Comparison of ENCODE assay signal across 10 mouse cellular contexts in genomic region chr1:50961954-50962648, GRCm38 (mm10).
DNase-seq lines count a peak whose midpoint lies in the region; ATAC-seq and TF ChIP-seq lines count a peak whose summit lies in the region.
"Had no signal": no experiment of that assay in that cellular context is flagged by ENCODE, and none has a peak within 500 bp of the region (broad histone marks: within the 10 kb centered on the region; RNA-seq: fewer than 3 reads in every experiment).

No protein-coding gene starts in this region.

- no peaks in the 10 kb centered on the region for H3K36me3 ChIP-seq in intestine, embryonic 14.5 days (ENCODE audit: control insufficient read depth, insufficient read depth, low read length)
- no peaks in the 10 kb centered on the region for H3K36me3 ChIP-seq in neural tube, embryonic 11.5 days (ENCODE audit: control insufficient read depth, insufficient read depth, low read length)
- H3K36me3 ChIP-seq: heart, embryonic 13.5 days; stomach, embryonic 15.5 days had no signal

- DNase-seq in B cell, adult 2 months = peak; percentile 2 to 8
- DNase-seq in Patski (ENCODE audit: low read depth, low spot score) = peak; percentile 38
- DNase-seq in cerebellum, postnatal 25 days = peak; percentile 35 to 71
- DNase-seq in gastrocnemius, adult 18-20 months (ENCODE audit: low spot score) = peak; percentile 75
- peak; percentile 56 for DNase-seq in intestine, embryonic 14.5 days (ENCODE audit: low spot score)
- peak; percentile 39 to 82 for DNase-seq in left cerebral cortex, postnatal 10 days (ENCODE audit: extremely low spot score in 1 of 2, low spot score in 2 of 2)
- DNase-seq in neural tube, embryonic 11.5 days (ENCODE audit: low spot score) = peak; percentile 35
- no peak for DNase-seq in spleen, adult 12 weeks (ENCODE audit: low spot score)

- H3K9ac ChIP-seq in intestine, embryonic 14.5 days (ENCODE audit: low read length) = no peak overlapping the region
- no peak overlapping the region for H3K9ac ChIP-seq in neural tube, embryonic 11.5 days (ENCODE audit: low read length)
- H3K9ac ChIP-seq: heart, embryonic 13.5 days; stomach, embryonic 15.5 days had no signal

- peak overlapping the region; percentile 21 for H3K4me2 ChIP-seq in intestine, embryonic 14.5 days (ENCODE audit: low read length)
- H3K4me2 ChIP-seq in neural tube, embryonic 11.5 days (ENCODE audit: low read depth) = no peak overlapping the region
- H3K4me2 ChIP-seq: heart, embryonic 13.5 days; stomach, embryonic 15.5 days had no signal

- no peaks in the 10 kb centered on the region for H3K27me3 ChIP-seq in Patski
- no peaks in the 10 kb centered on the region for H3K27me3 ChIP-seq in intestine, embryonic 14.5 days (replicated peaks; ENCODE audit: control insufficient read depth, insufficient read depth, low read length)
- no peaks in the 10 kb centered on the region for H3K27me3 ChIP-seq in neural tube, embryonic 11.5 days (ENCODE audit: control insufficient read depth, insufficient read depth, low read length)
- H3K27me3 ChIP-seq: heart, embryonic 13.5 days; stomach, embryonic 15.5 days had no signal

- no peak overlapping the region for H3K4me3 ChIP-seq in intestine, embryonic 14.5 days (ENCODE audit: low read depth, low read length)
- H3K4me3 ChIP-seq in neural tube, embryonic 11.5 days (ENCODE audit: low read depth, low read length) = no peak overlapping the region
- H3K4me3 ChIP-seq: heart, embryonic 13.5 days; stomach, embryonic 15.5 days had no signal

- POLR2A ChIA-PET in Patski (lab: Charles Lee) = interaction anchor here (0.6 to 1.4 kb wide), 2 partner anchors 372 to 496 kb away, joined by 4 to 6 read pairs; no protein-coding TSS in a partner anchor

- H3K4me1 ChIP-seq in intestine, embryonic 14.5 days (replicated peaks; ENCODE audit: control insufficient read depth, insufficient read depth, low read length) = no peaks in the 10 kb centered on the region
- H3K4me1 ChIP-seq in neural tube, embryonic 11.5 days (ENCODE audit: control insufficient read depth, insufficient read depth, low read length) = peaks cover 3% of the 10 kb centered on the region; the same call in 1 of the 2 replicates
- H3K4me1 ChIP-seq: heart, embryonic 13.5 days; stomach, embryonic 15.5 days had no signal

- WGBS in intestine, embryonic 14.5 days = 18% methylated on average over 5 of the region's 5 CpGs
- WGBS in neural tube, embryonic 11.5 days = 42% methylated on average over 5 of the region's 5 CpGs

- no peak overlapping the region for H3K27ac ChIP-seq in intestine, embryonic 14.5 days (ENCODE audit: low read depth)
- H3K27ac ChIP-seq in neural tube, embryonic 11.5 days (ENCODE audit: low read depth, low read length) = no peak overlapping the region
- H3K27ac ChIP-seq: heart, embryonic 13.5 days; stomach, embryonic 15.5 days had no signal

- no peaks in the 10 kb centered on the region for H3K9me3 ChIP-seq in intestine, embryonic 14.5 days (ENCODE audit: control insufficient read depth, low read length)
- H3K9me3 ChIP-seq in neural tube, embryonic 11.5 days (ENCODE audit: control insufficient read depth, low read length) = no peaks in the 10 kb centered on the region
- H3K9me3 ChIP-seq: heart, embryonic 13.5 days; stomach, embryonic 15.5 days had no signal

- in situ Hi-C loops in Patski (cut with MboI; ENCODE audit: low pct_unique_long_range_greater_than_20kb) = loop anchor here (5.0 to 25.0 kb wide), 3 partner anchors 370 to 635 kb away; no protein-coding TSS in a partner anchor

- peak; percentile 67 for TF ChIP-seq CTCF in Patski (IDR thresholded peaks at IDR 0.05)

- intact Hi-C loops in left cerebral cortex, postnatal 10 days (cut with DNase I) = loop anchor here (2.0 to 10.0 kb wide), 4 partner anchors 223 to 635 kb away; no protein-coding TSS in a partner anchor

- CTCF ChIA-PET in Patski (lab: Charles Lee) = interaction anchor here (0.8 to 7.9 kb wide), 16 partner anchors 8 to 654 kb away, joined by 3 to 126 read pairs (median 4); no protein-coding TSS in a partner anchor

- no peak for ATAC-seq in Patski
- no peak; the same call in 1 of the 2 replicates for ATAC-seq in intestine, embryonic 14.5 days (replicated peaks; ENCODE audit: low FRiP score, low TSS enrichment, low read depth)
- no peak for ATAC-seq in neural tube, embryonic 11.5 days (ENCODE audit: insufficient read depth, low FRiP score, low TSS enrichment)
